Mouse (Mus musculus): Measurements from ENCODE around the gene Fbxl22. TPM values are rescaled to one million over a fixed set of nuclear protein-coding genes. Genes with fewer than 3 reads are reported as not detected.

Fbxl22 gene
- 0.59 TPM for polyA plus RNA-seq (2021)

- no peaks in the 10 kb centered on the region for H3K27me3 ChIP-seq
- in situ Hi-C loops (cut with MboI; ENCODE audit: low pct_unique_long_range_greater_than_20kb) = no loop called here
- TF ChIP-seq CTCF (IDR thresholded peaks at IDR 0.05) = no peak
- ATAC-seq (no peak), DNase-seq (ENCODE audit: low read depth, low spot score) (no peak)
- ChIA-PET POLR2A (no interaction called here), CTCF (interaction anchor here (0.7 to 1.2 kb wide), 3 partner anchors 7 to 97 kb away, joined by 3 to 4 read pairs (median 3); no protein-coding TSS in a partner anchor)
Measured at GRCm38 (mm10) chr9:66514256-66514770, at the start of gene Fbxl22. Gene Fbxl22 (minus strand): TSS chr9:66514593.

GRCm38 (mm10) chr9:66562215-66562614 lies 47.8 kb upstream of the Fbxl22 start:
- no peak for ATAC-seq
- POLR2A ChIA-PET = interaction anchor here (1.3 to 1.5 kb wide), 2 partner anchors 13 to 30 kb away, joined by 3 to 4 read pairs; no protein-coding TSS in a partner anchor

GRCm38 (mm10) chr9:66561496-66561895 lies 47.1 kb upstream of the Fbxl22 start:
- ChIA-PET POLR2A (interaction anchor here (1.5 kb wide), 1 partner anchor 30 kb away, joined by 4 read pairs; no protein-coding TSS in a partner anchor), CTCF (interaction anchor here (1.6 kb wide), 1 partner anchor 14 kb away, joined by 9 read pairs; no protein-coding TSS in a partner anchor)
- no peak for DNase-seq (ENCODE audit: low read depth, low spot score)
- no peak for ATAC-seq
- no peak for TF ChIP-seq CTCF (IDR thresholded peaks at IDR 0.05)
- in situ Hi-C loops (cut with MboI; ENCODE audit: low pct_unique_long_range_greater_than_20kb) = no loop called here
- no peaks in the 10 kb centered on the region for H3K27me3 ChIP-seq

More at GRCm38 (mm10) chr9:66562215-66562614, 47.8 kb upstream of the Fbxl22 start:
- H3K27me3 ChIP-seq = no peaks in the 10 kb centered on the region
- CTCF ChIA-PET = interaction anchor here (1.6 kb wide), 1 partner anchor 13 kb away, joined by 9 read pairs; no protein-coding TSS in a partner anchor
- no peak for DNase-seq (ENCODE audit: low read depth, low spot score)
- TF ChIP-seq CTCF (IDR thresholded peaks at IDR 0.05) = no peak
- in situ Hi-C loops (cut with MboI; ENCODE audit: low pct_unique_long_range_greater_than_20kb) = no loop called here

GRCm38 (mm10) chr9:66560728-66561127 lies 46.3 kb upstream of the Fbxl22 start:
- DNase-seq (ENCODE audit: low read depth, low spot score) = no peak
- ChIA-PET CTCF (interaction anchor here (1.3 to 1.4 kb wide), 2 partner anchors 15 to 21 kb away, joined by 3 to 4 read pairs; no protein-coding TSS in a partner anchor), POLR2A (no interaction called here)
- no peak for TF ChIP-seq CTCF (IDR thresholded peaks at IDR 0.05)
- no peak for ATAC-seq
- in situ Hi-C loops (cut with MboI; ENCODE audit: low pct_unique_long_range_greater_than_20kb) = no loop called here
- no peaks in the 10 kb centered on the region for H3K27me3 ChIP-seq

- no peak for DNase-seq (ENCODE audit: low read depth, low spot score)
- ATAC-seq = no peak
Measured at GRCm38 (mm10) chr9:66560295-66560694, 45.9 kb upstream of the Fbxl22 start.

GRCm38 (mm10) chr9:66558971-66559370 lies 44.6 kb upstream of the Fbxl22 start:
- no peak for ATAC-seq

More at GRCm38 (mm10) chr9:66560295-66560694, 45.9 kb upstream of the Fbxl22 start:
- TF ChIP-seq CTCF (IDR thresholded peaks at IDR 0.05) = no peak
- ChIA-PET CTCF (interaction anchor here (1.3 to 1.4 kb wide), 2 partner anchors 15 to 21 kb away, joined by 3 to 4 read pairs; no protein-coding TSS in a partner anchor), POLR2A (interaction anchor here (0.7 to 1.0 kb wide), 2 partner anchors 8 to 134 kb away, joined by 3 to 4 read pairs; no protein-coding TSS in a partner anchor)
- in situ Hi-C loops (cut with MboI; ENCODE audit: low pct_unique_long_range_greater_than_20kb) = no loop called here
- H3K27me3 ChIP-seq = no peaks in the 10 kb centered on the region

GRCm38 (mm10) chr9:66542785-66543184 lies 28.4 kb upstream of the Fbxl22 start:
- in situ Hi-C loops (cut with MboI; ENCODE audit: low pct_unique_long_range_greater_than_20kb) = no loop called here
- CTCF ChIA-PET = no interaction called here
- POLR2A ChIA-PET = no interaction called here
- DNase-seq (ENCODE audit: low read depth, low spot score) = no peak
- ATAC-seq = no peak
- no peaks in the 10 kb centered on the region for H3K27me3 ChIP-seq
- TF ChIP-seq CTCF (IDR thresholded peaks at IDR 0.05) = no peak

More at GRCm38 (mm10) chr9:66558971-66559370, 44.6 kb upstream of the Fbxl22 start:
- no peaks in the 10 kb centered on the region for H3K27me3 ChIP-seq
- ChIA-PET CTCF (no interaction called here), POLR2A (no interaction called here)
- no peak for TF ChIP-seq CTCF (IDR thresholded peaks at IDR 0.05)
- DNase-seq (ENCODE audit: low read depth, low spot score) = no peak
- in situ Hi-C loops (cut with MboI; ENCODE audit: low pct_unique_long_range_greater_than_20kb) = no loop called here

GRCm38 (mm10) chr9:66521595-66521994 lies 7.2 kb upstream of the Fbxl22 start:
- CTCF ChIA-PET = no interaction called here
- POLR2A ChIA-PET = no interaction called here
- in situ Hi-C loops (cut with MboI; ENCODE audit: low pct_unique_long_range_greater_than_20kb) = no loop called here

GRCm38 (mm10) chr9:66520299-66520698 lies 5.9 kb upstream of the Fbxl22 start:
- DNase-seq (ENCODE audit: low read depth, low spot score) (no peak), ATAC-seq (no peak)
- in situ Hi-C loops (cut with MboI; ENCODE audit: low pct_unique_long_range_greater_than_20kb) = no loop called here
- ChIA-PET CTCF (no interaction called here), POLR2A (no interaction called here)
- H3K27me3 ChIP-seq = no peaks in the 10 kb centered on the region
- TF ChIP-seq CTCF (IDR thresholded peaks at IDR 0.05) = no peak

More at GRCm38 (mm10) chr9:66521595-66521994, 7.2 kb upstream of the Fbxl22 start:
- no peak for TF ChIP-seq CTCF (IDR thresholded peaks at IDR 0.05)
- DNase-seq (ENCODE audit: low read depth, low spot score) (no peak), ATAC-seq (no peak)
- H3K27me3 ChIP-seq = no peaks in the 10 kb centered on the region

- DNase-seq (ENCODE audit: low read depth, low spot score) (no peak), ATAC-seq (no peak)
- TF ChIP-seq CTCF (IDR thresholded peaks at IDR 0.05) = no peak
- in situ Hi-C loops (cut with MboI; ENCODE audit: low pct_unique_long_range_greater_than_20kb) = loop anchor here (5.0 kb wide), 1 partner anchor 98 kb away; no protein-coding TSS in a partner anchor
- ChIA-PET CTCF (interaction anchor here (1.5 kb wide), 1 partner anchor 103 kb away, joined by 3 read pairs; no protein-coding TSS in a partner anchor), POLR2A (no interaction called here)
- H3K27me3 ChIP-seq = no peaks in the 10 kb centered on the region
Measured at GRCm38 (mm10) chr9:66518901-66519300, 4.5 kb upstream of the Fbxl22 start.

GRCm38 (mm10) chr9:66518251-66518650 lies 3.9 kb upstream of the Fbxl22 start:
- in situ Hi-C loops (cut with MboI; ENCODE audit: low pct_unique_long_range_greater_than_20kb) = loop anchor here (5.0 kb wide), 1 partner anchor 99 kb away; no protein-coding TSS in a partner anchor
- ChIA-PET CTCF (interaction anchor here (1.5 kb wide), 1 partner anchor 104 kb away, joined by 3 read pairs; no protein-coding TSS in a partner anchor), POLR2A (no interaction called here)
- ATAC-seq = no peak
- TF ChIP-seq CTCF (IDR thresholded peaks at IDR 0.05) = no peak
- no peak for DNase-seq (ENCODE audit: low read depth, low spot score)
- no peaks in the 10 kb centered on the region for H3K27me3 ChIP-seq

Measured in Patski (cell line).